Mouse (Mus musculus) splenic B cell, adult 2 months (primary cell): ENCODE results near the gene Med17.

Experiments
- DNase-seq: peaks from one replicate; pipeline ENCODE4 v3.0.0-alpha.2; 2011; ENCODE audit warnings: low read depth, low spot score
- H3K27me3 ChIP-seq: 2 replicates; pipeline ENCODE4 v1.6.1; 2012; ENCODE audit warnings: mild to moderate bottlenecking, low read length, moderate library complexity, mixed read lengths; ENCODE audit not compliant: control insufficient read depth, poor library complexity, insufficient read depth, severe bottlenecking
- H3K36me3 ChIP-seq: 2 replicates; pipeline ENCODE4 v1.6.1; 2012; ENCODE audit warnings: mild to moderate bottlenecking, low read length, moderate library complexity, mixed read lengths; ENCODE audit not compliant: control insufficient read depth, poor library complexity, insufficient read depth, severe bottlenecking

Med17 gene

DNA sequence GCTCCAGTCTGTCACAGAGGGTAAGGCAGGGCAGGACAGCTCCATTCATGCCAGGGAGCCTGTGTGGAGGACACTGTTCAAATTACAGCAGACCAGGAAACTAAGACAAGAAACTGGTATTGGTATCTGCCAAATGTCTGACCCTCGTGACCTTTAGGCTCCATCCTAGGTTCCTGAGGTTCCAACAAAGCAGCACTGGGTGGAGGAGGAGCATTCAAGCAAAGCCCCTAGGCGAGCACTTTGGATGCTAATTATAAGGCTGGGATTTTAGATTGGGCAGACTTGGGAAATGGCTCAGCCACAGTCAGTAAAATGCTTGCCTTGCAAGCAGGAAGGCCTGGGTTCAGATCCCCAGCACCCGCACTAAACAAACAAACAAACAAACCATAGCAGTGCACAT, 43.7 kb downstream of the Med17 start:
- H3K27me3 ChIP-seq, result no peaks in the 10 kb centered on the region
- no peaks in the 10 kb centered on the region for H3K36me3 ChIP-seq
- no peak for DNase-seq

DNA sequence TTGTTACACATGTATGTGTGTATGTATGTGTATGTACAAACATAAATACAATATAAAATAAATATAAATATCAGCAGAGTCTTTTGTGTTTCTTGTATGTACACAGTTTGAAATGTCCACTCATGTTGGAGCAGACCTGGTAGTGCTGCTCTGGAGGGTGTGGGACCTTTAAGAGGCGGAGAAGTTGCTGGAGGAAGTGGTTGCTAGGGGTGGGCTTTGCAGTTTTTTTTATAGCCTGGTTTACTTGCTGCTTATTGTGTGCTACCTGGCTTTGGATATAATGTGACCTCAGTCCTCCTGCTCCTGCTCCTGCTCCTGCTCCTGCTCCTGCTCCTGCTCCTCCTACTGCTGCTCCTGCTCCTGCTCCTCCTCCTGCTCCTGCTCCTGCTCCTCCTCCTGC, 46.1 kb downstream of the Med17 start:
- H3K27me3 ChIP-seq, result no peaks in the 10 kb centered on the region
- no peaks in the 10 kb centered on the region for H3K36me3 ChIP-seq
- no peak for DNase-seq

DNA sequence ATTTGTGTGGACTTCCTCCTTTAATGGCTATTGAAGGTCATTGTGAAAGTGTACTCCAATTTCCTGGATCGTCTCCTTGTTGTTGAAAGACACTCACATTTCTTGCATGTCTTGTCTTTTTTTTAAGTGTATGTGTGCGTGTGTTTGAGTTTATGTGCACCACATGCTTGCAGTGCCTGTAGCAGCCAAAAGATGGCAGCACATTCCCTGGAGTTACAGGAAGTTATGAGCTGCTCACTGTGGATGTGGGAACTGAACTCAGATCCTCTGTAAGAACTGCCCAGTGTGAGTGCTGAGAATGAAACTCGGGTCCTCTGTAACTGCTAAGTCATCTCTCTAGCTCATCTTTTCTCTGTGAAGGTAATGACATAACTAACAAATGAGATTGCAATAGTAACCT, 47.3 kb downstream of the Med17 start:
- Histone ChIP-seq H3K27me3 (no peaks in the 10 kb centered on the region), H3K36me3 (no peaks in the 10 kb centered on the region)
- no peak for DNase-seq

DNA sequence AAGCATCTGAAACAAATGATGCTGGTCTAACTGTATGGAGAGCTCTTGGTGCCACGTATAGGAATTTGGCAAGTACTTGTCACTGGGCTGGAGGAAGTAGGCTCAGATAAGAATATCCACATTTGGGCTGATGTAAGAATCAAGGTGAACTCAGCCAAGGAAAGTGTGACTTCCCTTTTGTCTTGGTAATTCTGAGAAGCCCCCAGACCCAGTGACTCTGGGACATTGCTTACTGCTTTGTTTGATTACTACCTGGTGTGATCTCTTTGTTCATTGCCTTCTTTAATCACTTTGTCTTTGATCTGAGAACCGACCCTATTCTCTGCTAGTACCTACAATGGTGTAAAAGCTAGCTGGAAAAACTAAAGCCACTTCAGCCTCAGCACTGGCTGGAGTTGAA, 54.8 kb downstream of the Med17 start:
- Histone ChIP-seq H3K27me3 (no peaks in the 10 kb centered on the region), H3K36me3 (no peaks in the 10 kb centered on the region)
- no peak for DNase-seq

DNA sequence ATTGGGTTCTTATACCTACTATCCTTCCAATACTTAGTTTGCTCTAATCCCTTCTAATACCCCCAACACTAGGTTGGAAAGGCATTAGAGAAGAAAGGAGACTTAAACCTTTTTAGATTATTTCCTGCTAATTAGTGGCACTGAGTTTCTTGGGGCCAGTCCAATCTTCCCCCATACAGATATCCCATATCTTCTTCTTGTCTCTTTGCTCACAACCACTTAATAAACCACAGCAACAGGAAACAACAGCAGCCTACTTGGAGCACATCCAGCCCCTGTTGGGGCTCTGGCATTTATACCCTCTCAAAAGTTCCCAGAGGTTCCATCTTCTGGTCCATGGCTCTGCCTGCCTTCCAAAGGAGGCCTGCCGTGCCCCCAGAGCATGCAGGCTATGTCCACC, 66.0 kb downstream of the Med17 start:
- no peaks in the 10 kb centered on the region for H3K36me3 ChIP-seq
- no peak for DNase-seq

DNA sequence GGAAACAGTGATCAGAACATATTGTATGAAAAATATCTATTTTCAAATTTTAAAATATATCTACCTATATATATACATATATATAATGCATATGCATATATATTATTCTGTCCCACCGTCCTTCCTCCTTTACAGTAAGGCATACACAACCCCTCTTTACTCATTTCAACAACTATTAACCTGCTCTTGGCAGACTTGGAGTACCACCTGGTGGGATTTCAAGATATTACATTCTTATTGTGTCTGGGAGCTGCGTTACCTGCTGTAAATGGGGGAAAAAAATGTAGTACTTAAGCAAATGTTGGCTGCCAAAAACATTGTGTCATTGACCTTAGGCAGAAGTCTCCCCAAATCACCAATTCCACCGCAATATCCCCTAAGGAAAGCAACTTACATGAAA, 67.9 kb downstream of the Med17 start:
- no peaks in the 10 kb centered on the region for H3K36me3 ChIP-seq
- H3K27me3 ChIP-seq, result no peaks in the 10 kb centered on the region
- no peak for DNase-seq

More for the DNA sequence above, 66.0 kb downstream of the Med17 start:
- no peaks in the 10 kb centered on the region for H3K27me3 ChIP-seq
